In the genomic region with DNA sequence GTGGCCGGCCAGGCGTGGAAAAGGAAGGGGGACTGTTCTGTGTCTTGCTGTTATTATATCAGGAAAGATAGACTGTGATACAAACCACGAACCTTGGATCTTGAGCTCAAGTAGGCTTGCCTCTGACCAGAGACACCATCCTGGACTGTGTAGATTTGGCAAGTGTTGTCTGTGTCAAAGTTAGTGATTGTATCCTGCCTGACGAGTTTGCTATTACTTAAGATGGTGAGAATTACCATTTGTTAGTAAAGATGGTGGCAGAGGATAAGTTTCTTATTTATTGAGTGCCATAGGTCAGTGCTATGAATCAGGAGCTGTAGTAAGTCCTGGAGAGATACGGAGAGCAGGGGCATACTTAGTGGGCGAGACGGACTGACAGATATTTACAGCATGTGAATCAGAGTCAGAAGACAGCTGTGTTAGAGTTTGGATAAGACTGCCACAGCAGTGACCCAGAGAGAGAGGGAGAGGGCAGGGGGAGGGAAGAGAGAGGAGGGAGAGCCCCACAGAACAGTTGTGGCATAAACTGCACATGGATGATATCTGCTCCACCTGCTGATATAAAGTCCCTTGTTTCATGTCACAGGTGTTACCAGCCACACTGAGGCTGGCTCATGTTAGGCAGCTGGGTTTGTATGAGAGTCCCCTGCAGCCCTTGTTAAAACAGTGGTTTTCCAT, we compare ENCODE assay signal across 12 mouse cellular contexts. TPM values are rescaled to one million over a fixed set of nuclear protein-coding genes. Genes with fewer than 3 reads are reported as not detected.
DNase-seq lines count a peak whose midpoint lies in the region; ATAC-seq and TF ChIP-seq lines count a peak whose summit lies in the region.
"Had no signal": no experiment of that assay in that cellular context is flagged by ENCODE, and none has a peak within 500 bp of the region (broad histone marks: within the 10 kb centered on the region; RNA-seq: fewer than 3 reads in every experiment).

No protein-coding gene starts in this region.

- peak overlapping the region; percentile 14 for H3K4me2 ChIP-seq in heart, embryonic 14.5 days (ENCODE audit: low read length)
- H3K4me2 ChIP-seq in limb, embryonic 14.5 days (replicated peaks; ENCODE audit: low read depth, low read length, severe bottlenecking), result 0 out of 2 replicates have a peak overlapping the region, but pooled peaks have one; percentile 2
- H3K4me2 ChIP-seq: limb, embryonic 15.5 days; lung, embryonic 14.5 days had no signal

- no peaks in the 10 kb centered on the region for H3K9me3 ChIP-seq in heart, embryonic 14.5 days (ENCODE audit: control insufficient read depth, low read length)
- no peaks in the 10 kb centered on the region for H3K9me3 ChIP-seq in limb, embryonic 14.5 days (ENCODE audit: control insufficient read depth, low read length)
- H3K9me3 ChIP-seq: limb, embryonic 15.5 days; megakaryocyte, embryonic 14.5 days had no signal

- no peak overlapping the region for H3K4me3 ChIP-seq in heart, embryonic 14.5 days (ENCODE audit: control insufficient read depth in 1 of 2, insufficient read depth in 1 of 2, low read depth in 1 of 2, low read length in 2 of 2)
- H3K4me3 ChIP-seq in limb, embryonic 14.5 days (replicated peaks; ENCODE audit: low read length), result no peak overlapping the region
- H3K4me3 ChIP-seq: limb, embryonic 15.5 days; megakaryocyte, embryonic 14.5 days had no signal

- WGBS in heart, embryonic 14.5 days, result 15% methylated on average over 7 of the region's 7 CpGs
- WGBS in limb, embryonic 14.5 days, result 53% methylated on average over 7 of the region's 7 CpGs

- H3K27me3 ChIP-seq in heart, embryonic 14.5 days (ENCODE audit: control insufficient read depth, insufficient read depth, low read length), result no peaks in the 10 kb centered on the region
- H3K27me3 ChIP-seq in limb, embryonic 14.5 days (ENCODE audit: control insufficient read depth, insufficient read depth, low read length), result no peaks in the 10 kb centered on the region
- H3K27me3 ChIP-seq: limb, embryonic 15.5 days; megakaryocyte, embryonic 14.5 days had no signal

- TF ChIP-seq POLR2A in limb, embryonic 14.5 days (IDR thresholded peaks at IDR 0.05; ENCODE audit: borderline replicate concordance, extremely low read depth, insufficient read depth, insufficient read length), result no peak

- 0 out of 2 replicates have a peak, but pooled peaks have one; percentile 15 for ATAC-seq in heart, embryonic 14.5 days (ENCODE audit: insufficient number of reproducible peaks, insufficient read depth, low FRiP score, low read depth)
- ATAC-seq in limb, embryonic 14.5 days (ENCODE audit: low FRiP score, low read depth), result peak; percentile 74
- ATAC-seq: hindbrain, embryonic 16.5 days had no signal

- peak overlapping the region; percentile 14; the same call in 1 of the 2 replicates for H3K9ac ChIP-seq in heart, embryonic 14.5 days (ENCODE audit: low read length)
- no peak overlapping the region for H3K9ac ChIP-seq in limb, embryonic 14.5 days (ENCODE audit: low read depth, low read length, severe bottlenecking)
- H3K9ac ChIP-seq: limb, embryonic 15.5 days; lung, embryonic 14.5 days had no signal

- intact Hi-C loops in heart, postnatal 25 days (cut with DNase I), result no loop called here
- intact Hi-C loops in gastrocnemius, postnatal 36 days (cut with DNase I), result no loop called here

- H3K36me3 ChIP-seq in heart, embryonic 14.5 days (ENCODE audit: control insufficient read depth, insufficient read depth, low read length), result no peaks in the 10 kb centered on the region
- no peaks in the 10 kb centered on the region for H3K36me3 ChIP-seq in limb, embryonic 14.5 days (ENCODE audit: control insufficient read depth, insufficient read depth, low read length)
- H3K36me3 ChIP-seq: limb, embryonic 15.5 days had no signal

- no peak for DNase-seq in heart, postnatal 25 days (ENCODE audit: low spot score)
- peak; percentile 31 for DNase-seq in thymus, postnatal 0 days (ENCODE audit: low spot score)
- no peak for DNase-seq in thymus, postnatal 4 days
- DNase-seq in limb, embryonic 14.5 days (ENCODE audit: low spot score), result no peak
- DNase-seq in gastrocnemius, postnatal 36 days, result no peak
- DNase-seq in T-cell, adult 2 months (ENCODE audit: low spot score), result no peak
- DNase-seq: cerebellum, adult 11-12 months; lung, embryonic 14.5 days had no signal

- H3K27ac ChIP-seq in heart, embryonic 14.5 days (replicated peaks in 1 of 2; ENCODE audit: control insufficient read depth in 1 of 2, insufficient read depth in 1 of 2, low read depth in 2 of 2, low read length in 2 of 2), result peak overlapping the region; percentile 51 to 75
- no peak overlapping the region for H3K27ac ChIP-seq in limb, embryonic 14.5 days (replicated peaks; ENCODE audit: low read depth, low read length)
- H3K27ac ChIP-seq: limb, embryonic 15.5 days had no signal

- peaks cover 26 to 57% of the 10 kb centered on the region in 2 experiments for H3K4me1 ChIP-seq in heart, embryonic 14.5 days (ENCODE audit: control insufficient read depth in 2 of 2, insufficient read depth in 2 of 2, low read length in 2 of 2)
- peaks cover 45% of the 10 kb centered on the region for H3K4me1 ChIP-seq in limb, embryonic 14.5 days (ENCODE audit: control insufficient read depth, insufficient read depth, low read length)

RNA-seq across cellular contexts. Expression of a gene that starts 12.9 kb away (rescaled TPM):
- 33.7 and 34.4 TPM in 2 replicates for polyA plus RNA-seq in heart, embryonic 14.5 days (2014; fragmentation: Nextera tagmentation; extraction: Ambion mirVana)
- 10 to 100 TPM; 10.5 to 16.2 TPM for total RNA-seq in heart, postnatal 25 days (2021)
- 3.7 and 4.8 TPM in 2 replicates for polyA plus RNA-seq in thymus, postnatal 0 days (2015; fragmentation: Nextera tagmentation; extraction: Ambion mirVana)
- polyA plus RNA-seq in limb, embryonic 14.5 days (2012; rRNA removed), result 24.7 and 25.2 TPM in 2 replicates
- polyA plus RNA-seq in limb, embryonic 14.5 days (2014; fragmentation: Nextera tagmentation; extraction: Ambion mirVana), result 66.4 and 70.5 TPM in 2 replicates
- total RNA-seq in gastrocnemius, postnatal 36 days (2021), result 1 to 10 TPM; 2.3 to 2.4 TPM
